Mouse (Mus musculus) heart, embryonic 12.5 days (tissue): ENCODE results near the gene Txndc12. TPM values are rescaled to one million over a fixed set of nuclear protein-coding genes. Genes with fewer than 3 reads are reported as not detected.

Source experiments
- ATAC-seq: fragments of 200-750 bp; cut with Nextera tagmentation; 2 replicates; pipeline ENCODE4 v1.8.0; 2017; ENCODE audit warnings: moderate TSS enrichment, moderate library complexity; ENCODE audit not compliant: insufficient number of reproducible peaks, low FRiP score
- H3K27ac ChIP-seq: fragments of 300-500 bp; sonication (generic); 2 replicates; pipeline ENCODE4 v1.5.1; 2016; ENCODE audit warnings: mild to moderate bottlenecking, moderate library complexity; ENCODE audit not compliant: poor library complexity, severe bottlenecking
- H3K27me3 ChIP-seq: fragments of 300-500 bp; sonication (generic); replicated peaks from 2 replicates; pipeline ENCODE4 v1.6.1; 2016; ENCODE audit warnings: mild to moderate bottlenecking, moderate library complexity
- H3K36me3 ChIP-seq: fragments of 300-500 bp; sonication (generic); 2 replicates; pipeline ENCODE4 v1.6.1; 2016; ENCODE audit warnings: mild to moderate bottlenecking, moderate library complexity
- H3K4me1 ChIP-seq: fragments of 300-500 bp; sonication (generic); replicated peaks from 2 replicates; pipeline ENCODE4 v1.6.1; 2016; ENCODE audit warnings: mild to moderate bottlenecking
- H3K4me2 ChIP-seq: fragments of 300-500 bp; sonication (generic); 2 replicates; pipeline ENCODE4 v1.6.1; 2016; ENCODE audit warnings: mild to moderate bottlenecking, moderate library complexity
- H3K4me3 ChIP-seq: fragments of 300-500 bp; sonication (generic); 2 replicates; pipeline ENCODE4 v1.5.1; 2016; ENCODE audit warnings: mild to moderate bottlenecking
- H3K9ac ChIP-seq: fragments of 300-500 bp; sonication (generic); 2 replicates; pipeline ENCODE4 v1.6.1; 2016; ENCODE audit warnings: mild to moderate bottlenecking, moderate library complexity
- H3K9me3 ChIP-seq: fragments of 300-500 bp; sonication (generic); replicated peaks from 2 replicates; pipeline ENCODE4 v1.6.1; 2016; ENCODE audit warnings: mild to moderate bottlenecking, moderate library complexity
- WGBS: fragments of 180-500 bp; shearing (Covaris S2); methylation state at CpG from one replicate; pipeline ENCODE4 v1.1.7; 2016; 5-methylcytosine and 5-hydroxymethylcytosine counted together
- polyA plus RNA-seq: library from polyadenylated mRNA; unstranded; fragments of >200 nt; fragmentation: Nextera tagmentation; extraction: Ambion mirVana; gene quantifications from 2 replicates; pipeline ENCODE4 v1.2.1, GENCODE M21; 2016

Gene Txndc12
- polyA plus RNA-seq, 1 experiment from 2014 or later, result 138 TPM

- ATAC-seq, result no peak
- no peak overlapping the region for H3K27ac ChIP-seq
- H3K9ac ChIP-seq, result no peak overlapping the region
- peaks cover under 1% of the 10 kb centered on the region for H3K4me1 ChIP-seq
- no peaks in the 10 kb centered on the region for H3K9me3 ChIP-seq
- H3K4me3 ChIP-seq, result no peak overlapping the region
- peaks cover 67% of the 10 kb centered on the region for H3K36me3 ChIP-seq
- no peaks in the 10 kb centered on the region for H3K27me3 ChIP-seq
- WGBS, result 89% methylated on average over 2 of the region's 2 CpGs
- no peak overlapping the region for H3K4me2 ChIP-seq
Observed at GRCm38 (mm10) chr4:108826643-108827042, 7.8 kb upstream of the Txndc12 start.

DNA sequence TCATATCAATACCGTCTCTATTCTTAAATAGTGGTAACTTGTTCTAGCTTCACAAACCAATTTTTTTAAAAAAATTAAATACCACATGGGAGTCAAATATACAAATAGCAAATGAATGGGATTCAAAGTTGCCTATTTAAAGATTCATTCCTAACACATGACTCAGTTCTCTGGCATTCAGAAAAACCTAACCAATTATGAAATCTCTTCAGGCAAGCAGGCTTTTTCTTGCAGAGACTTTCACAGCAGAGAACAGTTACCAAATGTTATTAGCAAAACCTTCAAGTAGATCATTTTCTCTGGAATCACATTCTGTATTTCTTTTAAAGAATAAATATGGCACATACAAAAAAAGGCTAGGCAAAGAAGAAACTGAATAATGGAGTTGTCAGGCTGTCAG, 3.7 kb upstream of the Txndc12 start:
- no peaks in the 10 kb centered on the region for H3K27me3 ChIP-seq
- peak overlapping the region; percentile 54; the same call in 1 of the 2 replicates for H3K27ac ChIP-seq
- no peak overlapping the region for H3K4me2 ChIP-seq

GRCm38 (mm10) chr4:108832916-108833827, 1.2 kb upstream of the Txndc12 start, which contains the start of gene Btf3l4:
Gene Btf3l4 (minus strand): TSS chr4:108833614.
- H3K9me3 ChIP-seq, result no peaks in the 10 kb centered on the region
- peak within 1 kb of the TSS; percentile 67 for H3K4me2 ChIP-seq
- peaks cover 31% of the 10 kb centered on the region for H3K4me1 ChIP-seq
- H3K27ac ChIP-seq, result peak within 1 kb of the TSS; percentile 99
- peak; percentile 95 for ATAC-seq
- peaks cover 19% of the 10 kb centered on the region for H3K36me3 ChIP-seq
- peak within 1 kb of the TSS; percentile 96 for H3K9ac ChIP-seq
- under 1% methylated on average over 68 of the region's 73 CpGs for WGBS
- H3K4me3 ChIP-seq, result peak within 1 kb of the TSS; percentile 87
- H3K27me3 ChIP-seq, result no peaks in the 10 kb centered on the region

More for the DNA sequence above, 3.7 kb upstream of the Txndc12 start:
- Histone ChIP-seq H3K4me3 (no peak overlapping the region), H3K9ac (no peak overlapping the region), H3K4me1 (peaks cover 10% of the 10 kb centered on the region), H3K36me3 (peaks cover 35% of the 10 kb centered on the region), H3K9me3 (no peaks in the 10 kb centered on the region)
- ATAC-seq, result no peak
- WGBS, result 91% methylated on average over 1 of the region's 1 CpGs

DNA sequence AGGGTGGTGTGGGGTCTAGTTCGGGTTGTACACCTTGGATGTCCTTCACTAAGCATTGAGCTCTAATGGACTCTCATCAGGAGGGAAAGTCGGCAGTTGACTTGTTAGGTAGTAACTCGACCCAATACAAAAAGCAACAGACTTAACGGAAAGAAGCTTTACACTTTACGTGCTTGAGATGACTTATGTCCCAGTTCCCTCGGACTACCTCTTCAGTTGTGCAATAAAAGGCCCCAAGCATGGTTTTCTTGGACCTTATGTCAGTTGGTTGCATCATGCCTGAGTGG, 630 bp upstream of the Txndc12 start:
- H3K9ac ChIP-seq, result peak overlapping the region; percentile 96
- no peaks in the 10 kb centered on the region for H3K27me3 ChIP-seq
- H3K4me3 ChIP-seq, result peak overlapping the region; percentile 87
- H3K4me2 ChIP-seq, result peak overlapping the region; percentile 67
- WGBS, result under 1% methylated on average over 6 of the region's 6 CpGs
- H3K4me1 ChIP-seq, result peaks cover 36% of the 10 kb centered on the region
- H3K9me3 ChIP-seq, result no peaks in the 10 kb centered on the region
- H3K27ac ChIP-seq, result peak overlapping the region; percentile 99
- peaks cover 13% of the 10 kb centered on the region for H3K36me3 ChIP-seq
- ATAC-seq, result no peak

DNA sequence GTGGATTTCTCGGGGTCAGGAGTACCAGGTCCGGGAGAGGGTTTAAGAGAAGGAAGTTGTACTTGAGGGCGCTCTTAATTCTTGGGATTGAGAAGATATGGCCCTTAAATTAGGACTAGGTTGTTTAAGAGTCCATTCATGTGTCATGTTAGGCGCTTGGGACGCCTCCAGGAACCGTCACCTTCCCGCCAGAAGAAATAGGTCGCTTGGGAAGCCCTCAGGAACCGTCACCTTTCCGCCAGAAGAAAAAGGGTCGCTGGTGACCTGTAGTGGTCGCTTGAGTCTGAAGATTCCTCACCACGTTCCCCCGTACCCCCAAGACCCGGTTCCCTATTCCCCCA, 540 bp downstream of the Txndc12 start:
- H3K9me3 ChIP-seq, result no peaks in the 10 kb centered on the region
- WGBS, result 2% methylated on average over 15 of the region's 15 CpGs
- no peak for ATAC-seq
- no peaks in the 10 kb centered on the region for H3K27me3 ChIP-seq
- peak overlapping the region; percentile 67 for H3K4me2 ChIP-seq
- peaks cover 5% of the 10 kb centered on the region; the same call in 1 of the 2 replicates for H3K36me3 ChIP-seq
- peak overlapping the region; percentile 87 for H3K4me3 ChIP-seq
- peaks cover 36% of the 10 kb centered on the region for H3K4me1 ChIP-seq
- peak overlapping the region; percentile 96 for H3K9ac ChIP-seq
- H3K27ac ChIP-seq, result peak overlapping the region; percentile 99

DNA sequence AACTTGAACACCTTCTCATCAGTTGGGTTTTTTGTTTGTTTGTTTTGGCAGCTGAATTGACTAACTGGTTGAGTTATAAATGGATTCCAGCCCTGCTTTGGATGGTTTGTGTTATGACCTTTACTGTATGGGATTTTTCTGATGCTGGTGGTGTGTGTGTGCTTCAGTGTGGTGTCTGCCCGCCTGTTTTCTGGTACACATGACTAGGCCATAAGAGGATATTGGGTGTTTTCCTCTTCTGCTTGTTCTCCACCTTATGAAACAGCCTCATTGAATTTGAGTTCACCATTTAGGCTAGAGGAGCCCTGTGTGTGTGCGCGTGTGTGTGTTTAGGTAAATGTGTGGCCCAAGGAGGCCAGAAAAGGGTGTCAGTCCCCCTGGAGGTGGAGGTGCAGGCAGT, 1.1 kb downstream of the Txndc12 start:
- H3K4me3 ChIP-seq, result peak overlapping the region; percentile 87
- peaks cover 3% of the 10 kb centered on the region; the same call in 1 of the 2 replicates for H3K36me3 ChIP-seq
- H3K27ac ChIP-seq, result peak overlapping the region; percentile 99
- peak overlapping the region; percentile 67 for H3K4me2 ChIP-seq
- peak overlapping the region; percentile 96 for H3K9ac ChIP-seq
- no peak for ATAC-seq
- H3K9me3 ChIP-seq, result no peaks in the 10 kb centered on the region
- H3K4me1 ChIP-seq, result peaks cover 36% of the 10 kb centered on the region
- H3K27me3 ChIP-seq, result no peaks in the 10 kb centered on the region
- WGBS, result 63% methylated on average over 3 of the region's 3 CpGs

DNA sequence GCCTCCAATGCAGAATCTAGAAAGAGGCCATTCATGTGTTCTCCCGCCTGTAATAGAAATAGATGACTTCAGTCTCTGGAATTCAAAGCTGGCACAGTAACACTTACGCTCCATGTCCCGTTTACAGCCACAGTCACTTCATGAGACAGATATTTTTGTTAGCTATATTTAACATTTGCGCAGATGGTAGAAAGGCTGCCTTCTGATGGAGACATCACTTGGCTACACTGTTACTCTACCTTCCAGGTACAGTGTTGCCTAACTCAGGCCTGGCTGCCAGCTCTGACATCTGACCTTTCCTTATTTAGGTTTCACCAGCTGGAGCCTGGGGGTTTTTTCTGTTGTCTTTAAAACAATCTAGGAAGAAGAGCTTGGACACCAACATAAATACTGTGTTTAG, 3.6 kb downstream of the Txndc12 start:
- 0 out of 2 replicates have a peak overlapping the region, but pooled peaks have one; percentile 9 for H3K9ac ChIP-seq
- peak overlapping the region; percentile 80 for H3K27ac ChIP-seq
- H3K4me1 ChIP-seq, result peaks cover 36% of the 10 kb centered on the region
- no peaks in the 10 kb centered on the region for H3K27me3 ChIP-seq
- H3K36me3 ChIP-seq, result peaks cover 10% of the 10 kb centered on the region
- 39% methylated on average over 4 of the region's 4 CpGs for WGBS
- ATAC-seq, result no peak
- H3K4me3 ChIP-seq, result no peak overlapping the region
- no peaks in the 10 kb centered on the region for H3K9me3 ChIP-seq
- H3K4me2 ChIP-seq, result peak overlapping the region; percentile 18

GRCm38 (mm10) chr4:108841920-108842578, 7.6 kb downstream of the Txndc12 start:
- Histone ChIP-seq H3K4me1 (peaks cover 20% of the 10 kb centered on the region), H3K27ac (no peak overlapping the region), H3K9me3 (no peaks in the 10 kb centered on the region), H3K4me2 (no peak overlapping the region), H3K9ac (no peak overlapping the region), H3K4me3 (no peak overlapping the region), H3K36me3 (peaks cover 10% of the 10 kb centered on the region), H3K27me3 (no peaks in the 10 kb centered on the region)
- 74% methylated on average over 7 of the region's 7 CpGs for WGBS
- ATAC-seq, result no peak

GRCm38 (mm10) chr4:108843336-108843735, 8.9 kb downstream of the Txndc12 start:
- no peaks in the 10 kb centered on the region for H3K9me3 ChIP-seq
- H3K9ac ChIP-seq, result no peak overlapping the region
- no peak overlapping the region for H3K4me3 ChIP-seq
- H3K4me2 ChIP-seq, result no peak overlapping the region
- peaks cover 11% of the 10 kb centered on the region for H3K4me1 ChIP-seq
- ATAC-seq, result no peak
- H3K27ac ChIP-seq, result no peak overlapping the region
- no peaks in the 10 kb centered on the region for H3K27me3 ChIP-seq
- peaks cover 10% of the 10 kb centered on the region for H3K36me3 ChIP-seq

DNA sequence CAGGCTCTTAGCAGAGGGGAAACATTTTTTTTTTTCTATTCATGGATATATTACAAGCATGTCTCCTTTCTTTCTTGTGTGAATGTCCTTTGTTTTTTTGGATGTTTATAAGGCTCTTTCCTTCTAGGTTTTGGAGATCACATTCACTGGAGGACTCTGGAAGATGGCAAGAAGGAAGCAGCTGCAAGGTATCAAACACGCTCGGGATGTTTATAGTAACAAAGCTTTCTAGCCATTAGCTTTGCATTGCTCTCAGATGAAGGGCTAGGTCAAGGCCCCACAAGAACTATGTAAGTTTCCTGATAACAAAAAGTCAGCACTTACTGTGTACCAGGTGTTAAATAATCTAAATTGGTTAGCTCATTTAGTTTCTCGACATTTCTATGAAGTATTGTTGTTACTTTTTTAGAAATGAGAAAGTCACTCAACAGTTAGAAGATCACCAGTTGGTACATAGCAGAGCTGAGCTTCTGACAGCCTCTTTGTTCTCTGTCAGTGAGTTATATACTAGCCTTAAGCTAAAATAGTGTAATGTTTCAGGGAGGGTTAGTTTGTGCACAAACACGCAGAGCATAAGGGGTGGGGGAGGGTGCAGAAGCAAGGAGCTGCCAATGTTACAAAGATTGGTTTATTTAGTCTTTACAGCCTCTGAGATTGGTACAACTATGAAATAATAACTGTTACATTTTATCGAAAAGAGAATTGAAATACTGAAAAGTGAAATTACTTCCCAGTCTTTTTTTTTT, 11.6 kb downstream of the Txndc12 start:
- Histone ChIP-seq H3K4me1 (peaks cover 19% of the 10 kb centered on the region), H3K9ac (no peak overlapping the region), H3K27me3 (no peaks in the 10 kb centered on the region), H3K4me3 (no peak overlapping the region), H3K9me3 (no peaks in the 10 kb centered on the region), H3K27ac (no peak overlapping the region), H3K36me3 (peaks cover 9% of the 10 kb centered on the region; the same call in 1 of the 2 replicates), H3K4me2 (no peak overlapping the region)
- 79% methylated on average over 5 of the region's 5 CpGs for WGBS
- ATAC-seq, result no peak
